Mouse (Mus musculus): ENCODE measurements around the gene Pfkfb3. TPM values are rescaled to one million over a fixed set of nuclear protein-coding genes. Genes with fewer than 3 reads are reported as not detected.

The Pfkfb3 gene
- total RNA-seq, 1 experiment = 19.6 TPM

DNA sequence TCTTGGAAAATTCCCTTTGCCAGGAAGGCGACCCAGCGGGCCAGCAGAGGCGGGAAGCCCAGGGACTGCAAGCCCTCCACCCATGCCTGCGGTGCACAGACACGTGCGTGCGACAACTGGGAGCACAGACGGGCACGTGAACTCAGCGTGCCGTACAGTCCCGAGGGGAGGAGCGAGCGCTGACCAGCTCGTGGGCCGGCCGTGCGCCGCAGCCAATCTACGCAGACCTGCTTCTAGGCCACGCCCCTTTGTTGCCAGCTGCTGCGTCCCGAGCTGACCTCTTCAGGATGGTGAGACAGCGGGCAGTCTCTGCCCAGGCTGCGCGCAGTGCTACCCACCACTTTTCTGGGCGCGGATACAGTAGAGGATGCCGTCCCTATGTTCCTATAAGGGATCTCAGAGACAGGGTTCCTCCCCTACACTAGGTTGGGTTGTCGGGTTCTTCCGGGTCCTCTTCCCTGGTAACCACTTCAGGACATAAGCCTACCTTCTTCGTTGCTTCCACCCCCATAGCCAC is 18.4 kb downstream of the Pfkfb3 start:
- peak overlapping the region; percentile 52; the same call in 1 of the 2 replicates for H3K9ac ChIP-seq (ENCODE audit: insufficient read depth, low read depth, low read length, poor library complexity, severe bottlenecking)
- peaks cover 0 to 6% of the 10 kb centered on the region in 2 experiments; a peak in 1 of 4 replicates for H3K4me1 ChIP-seq (ENCODE audit: control insufficient read depth in 2 of 2, insufficient read depth in 2 of 2, low read length in 2 of 2, poor library complexity in 1 of 2)
- no peaks in the 10 kb centered on the region for H3K9me3 ChIP-seq (ENCODE audit: control insufficient read depth, insufficient read depth, low read depth, low read length)
- peak overlapping the region; percentile 63 to 67 for H3K4me3 ChIP-seq (ENCODE audit: insufficient read depth in 1 of 2, low read depth in 1 of 2, low read length in 2 of 2, poor library complexity in 1 of 2, severe bottlenecking in 1 of 2)
- TF ChIP-seq ZC3H11A (IDR thresholded peaks at IDR 0.05; ENCODE audit: borderline replicate concordance, low read depth, low read length) = no peak
- no peak; the same call in 1 of the 2 replicates for TF ChIP-seq HCFC1 (IDR thresholded peaks at IDR 0.05; ENCODE audit: borderline replicate concordance, insufficient read depth, low read length)
- TF ChIP-seq CHD2 (IDR thresholded peaks at IDR 0.05; ENCODE audit: low read depth, low read length) = no peak
- TF ChIP-seq MAFK (IDR thresholded peaks at IDR 0.05; ENCODE audit: insufficient read depth, low read depth, low read length) = no peak
- in situ Hi-C loops (cut with MboI; ENCODE audit: low sequenced_read_pairs in 2 of 2, unreplicated experiment in 2 of 2) = loop anchor here (25.0 kb wide), 1 partner anchor 198 kb away; no protein-coding TSS in a partner anchor
- no peak overlapping the region for H3K27ac ChIP-seq (ENCODE audit: insufficient read depth, low read depth, low read length, poor library complexity, severe bottlenecking)
- peak; percentile 83 for DNase-seq (ENCODE audit: low read depth, low spot score)
- no peaks in the 10 kb centered on the region for H3K36me3 ChIP-seq (ENCODE audit: control insufficient read depth, insufficient read depth, low read length, poor library complexity, severe bottlenecking)

DNA sequence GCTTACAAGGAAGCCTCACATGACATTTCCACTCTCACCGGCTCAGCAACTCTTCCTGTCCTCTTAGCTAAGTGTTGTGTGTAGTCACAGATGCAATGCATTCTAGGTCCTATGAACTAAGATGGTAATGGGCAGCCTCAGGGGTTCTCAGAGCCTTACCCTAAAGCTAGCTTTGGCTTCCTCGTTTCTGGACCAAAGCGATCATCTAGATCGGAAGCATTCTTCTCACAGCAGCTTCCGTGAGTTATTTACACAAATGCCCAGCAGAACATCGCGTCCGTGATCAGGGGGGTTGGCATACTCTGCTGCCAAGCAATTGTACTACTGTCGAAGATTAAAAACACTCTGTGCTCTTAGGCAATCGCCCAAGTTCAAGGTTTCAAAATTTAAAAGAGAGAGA is 19.1 kb downstream of the Pfkfb3 start:
- no peaks in the 10 kb centered on the region for H3K9me3 ChIP-seq (ENCODE audit: control insufficient read depth, insufficient read depth, low read depth, low read length)
- no peaks in the 10 kb centered on the region for H3K36me3 ChIP-seq (ENCODE audit: control insufficient read depth, insufficient read depth, low read length, poor library complexity, severe bottlenecking)
- peak overlapping the region in 1 of 2 experiments; percentile 57; a peak in 2 of 4 replicates for H3K4me3 ChIP-seq (ENCODE audit: insufficient read depth in 1 of 2, low read depth in 1 of 2, low read length in 2 of 2, poor library complexity in 1 of 2, severe bottlenecking in 1 of 2)
- DNase-seq (ENCODE audit: low read depth, low spot score) = no peak
- H3K4me1 ChIP-seq (ENCODE audit: control insufficient read depth in 2 of 2, insufficient read depth in 2 of 2, low read length in 2 of 2, poor library complexity in 1 of 2) = peaks cover 0 to 6% of the 10 kb centered on the region in 2 experiments; a peak in 1 of 4 replicates
- H3K27ac ChIP-seq (ENCODE audit: insufficient read depth, low read depth, low read length, poor library complexity, severe bottlenecking) = no peak overlapping the region
- in situ Hi-C loops (cut with MboI; ENCODE audit: low sequenced_read_pairs in 2 of 2, unreplicated experiment in 2 of 2) = loop anchor here (25.0 kb wide), 1 partner anchor 198 kb away; no protein-coding TSS in a partner anchor
- H3K9ac ChIP-seq (ENCODE audit: insufficient read depth, low read depth, low read length, poor library complexity, severe bottlenecking) = no peak overlapping the region
- TF ChIP-seq CHD2 (IDR thresholded peaks at IDR 0.05; ENCODE audit: low read depth, low read length) = no peak
- TF ChIP-seq HCFC1 (IDR thresholded peaks at IDR 0.05; ENCODE audit: borderline replicate concordance, insufficient read depth, low read length) = no peak
- TF ChIP-seq MAFK (IDR thresholded peaks at IDR 0.05; ENCODE audit: insufficient read depth, low read depth, low read length) = no peak
- TF ChIP-seq ZC3H11A (IDR thresholded peaks at IDR 0.05; ENCODE audit: borderline replicate concordance, low read depth, low read length) = no peak
- TF ChIP-seq ZNF384 (IDR thresholded peaks at IDR 0.05; ENCODE audit: low read depth, low read length) = no peak

DNA sequence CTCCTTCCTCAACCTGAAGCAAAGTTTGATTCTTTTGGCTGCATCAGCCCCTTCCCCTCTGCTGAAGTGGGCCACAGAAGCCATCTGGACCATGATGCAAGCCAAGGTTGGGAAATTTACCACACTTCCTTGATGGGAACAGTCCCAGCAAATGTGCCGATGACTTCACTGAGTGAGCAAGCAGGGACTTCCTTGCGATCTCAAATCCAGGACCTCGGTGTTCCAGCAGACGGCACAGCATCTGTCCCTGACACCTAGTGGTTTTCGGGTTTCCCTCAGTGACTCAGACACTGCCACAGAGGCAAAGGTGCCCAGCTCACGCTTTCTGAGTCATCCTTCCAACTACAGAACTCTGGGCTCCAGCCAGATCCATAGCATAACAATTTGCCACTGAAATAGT is 23.8 kb downstream of the Pfkfb3 start:
- Histone ChIP-seq H3K9ac (ENCODE audit: insufficient read depth, low read depth, low read length, poor library complexity, severe bottlenecking) (no peak overlapping the region), H3K36me3 (ENCODE audit: control insufficient read depth, insufficient read depth, low read length, poor library complexity, severe bottlenecking) (no peaks in the 10 kb centered on the region), H3K4me3 (ENCODE audit: insufficient read depth in 1 of 2, low read depth in 1 of 2, low read length in 2 of 2, poor library complexity in 1 of 2, severe bottlenecking in 1 of 2) (no peak overlapping the region), H3K27ac (ENCODE audit: insufficient read depth, low read depth, low read length, poor library complexity, severe bottlenecking) (no peak overlapping the region), H3K9me3 (ENCODE audit: control insufficient read depth, insufficient read depth, low read depth, low read length) (no peaks in the 10 kb centered on the region), H3K4me1 (ENCODE audit: control insufficient read depth in 2 of 2, insufficient read depth in 2 of 2, low read length in 2 of 2, poor library complexity in 1 of 2) (peaks cover 0 to 5% of the 10 kb centered on the region in 2 experiments; a peak in 2 of 4 replicates)
- in situ Hi-C loops (cut with MboI; ENCODE audit: low sequenced_read_pairs in 2 of 2, unreplicated experiment in 2 of 2) = loop anchor here (25.0 kb wide), 1 partner anchor 193 kb away; no protein-coding TSS in a partner anchor
- TF ChIP-seq HCFC1 (IDR thresholded peaks at IDR 0.05; ENCODE audit: borderline replicate concordance, insufficient read depth, low read length) (no peak), ZNF384 (IDR thresholded peaks at IDR 0.05; ENCODE audit: low read depth, low read length) (no peak), ZC3H11A (IDR thresholded peaks at IDR 0.05; ENCODE audit: borderline replicate concordance, low read depth, low read length) (no peak), CHD2 (IDR thresholded peaks at IDR 0.05; ENCODE audit: low read depth, low read length) (no peak), MAFK (IDR thresholded peaks at IDR 0.05; ENCODE audit: insufficient read depth, low read depth, low read length) (no peak)
- no peak for DNase-seq (ENCODE audit: low read depth, low spot score)

GRCm38 (mm10) chr2:11526063-11526462 is 27.8 kb downstream of the Pfkfb3 start:
- Histone ChIP-seq H3K27ac (ENCODE audit: insufficient read depth, low read depth, low read length, poor library complexity, severe bottlenecking) (no peak overlapping the region), H3K4me1 (ENCODE audit: control insufficient read depth in 2 of 2, insufficient read depth in 2 of 2, low read length in 2 of 2, poor library complexity in 1 of 2) (no peaks in the 10 kb centered on the region; a peak in 1 of 4 replicates), H3K36me3 (ENCODE audit: control insufficient read depth, insufficient read depth, low read length, poor library complexity, severe bottlenecking) (no peaks in the 10 kb centered on the region), H3K9ac (ENCODE audit: insufficient read depth, low read depth, low read length, poor library complexity, severe bottlenecking) (no peak overlapping the region), H3K9me3 (ENCODE audit: control insufficient read depth, insufficient read depth, low read depth, low read length) (no peaks in the 10 kb centered on the region), H3K4me3 (ENCODE audit: insufficient read depth in 1 of 2, low read depth in 1 of 2, low read length in 2 of 2, poor library complexity in 1 of 2, severe bottlenecking in 1 of 2) (no peak overlapping the region)
- DNase-seq (ENCODE audit: low read depth, low spot score) = no peak
- TF ChIP-seq MAFK (IDR thresholded peaks at IDR 0.05; ENCODE audit: insufficient read depth, low read depth, low read length) = no peak
- no peak for TF ChIP-seq ZNF384 (IDR thresholded peaks at IDR 0.05; ENCODE audit: low read depth, low read length)
- no peak for TF ChIP-seq CHD2 (IDR thresholded peaks at IDR 0.05; ENCODE audit: low read depth, low read length)
- no peak for TF ChIP-seq HCFC1 (IDR thresholded peaks at IDR 0.05; ENCODE audit: borderline replicate concordance, insufficient read depth, low read length)
- TF ChIP-seq ZC3H11A (IDR thresholded peaks at IDR 0.05; ENCODE audit: borderline replicate concordance, low read depth, low read length) = no peak
- in situ Hi-C loops (cut with MboI; ENCODE audit: low sequenced_read_pairs in 2 of 2, unreplicated experiment in 2 of 2) = loop anchor here (25.0 kb wide), 1 partner anchor 189 kb away; no protein-coding TSS in a partner anchor
